Mouse (Mus musculus) kidney, adult 2 months (tissue): ENCODE measurements at regions not wholly inside any gene's neighbourhood (a gene's known extent, or its start where the extent isn't known, plus 50 kb on each side); places are given as distances from the start of the nearest gene placed in this dataset.

Experiments
- CTCF ChIP-seq: fragments of 200-500 bp; conservative IDR thresholded peaks from 2 replicates; pipeline ENCODE4 v1.5.1; 2011; ENCODE audit warnings: low read depth, mild to moderate bottlenecking, control low read depth, low read length, moderate library complexity, mixed read lengths; ENCODE audit not compliant: insufficient read depth, insufficient read length
- POLR2A ChIP-seq: fragments of 200-500 bp; IDR thresholded peaks from one replicate; pipeline ENCODE4 v1.6.1; 2011; ENCODE audit warnings: low read depth, low read length, control low read depth

DNA sequence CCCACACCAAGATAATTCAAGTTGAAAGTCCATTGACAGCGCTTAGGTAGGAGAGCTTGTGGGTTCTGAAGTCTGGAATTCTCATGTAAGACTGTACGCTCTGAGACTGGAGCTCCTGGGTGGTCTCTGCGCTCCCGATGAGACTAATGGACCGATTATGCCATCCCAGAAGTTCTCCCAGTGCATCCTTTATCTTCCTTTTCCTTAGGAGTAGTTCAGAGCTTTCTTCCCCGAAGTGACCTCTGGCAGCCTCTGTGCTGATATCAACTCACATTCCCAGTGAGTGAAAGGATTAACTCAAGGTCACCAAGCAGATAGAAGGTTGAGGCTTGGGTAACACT is 320.7 kb upstream of the Jarid2 start:
- TF ChIP-seq CTCF = no peak
- TF ChIP-seq POLR2A = no peak
